Mouse (Mus musculus) adrenal gland, adult (tissue): ENCODE data around the gene Afap1l2.

ENCODE experiments used
- DNase-seq, 2 experiments: peaks; one replicate each; pipeline ENCODE4 v3.0.0; 2022 to 2023; ENCODE audit warnings: low spot score in 1 of 2; ENCODE audit not compliant: inconsistent age in 2 of 2

Afap1l2 gene

GRCm38 (mm10) chr19:57007781-57008710 lies at the start of gene Afap1l2:
TSS of gene Afap1l2 (minus strand) at chr19:57008228.
- peak; percentile 83 to 94 for DNase-seq

GRCm38 (mm10) chr19:57057568-57057967 lies 49.5 kb upstream of the Afap1l2 start:
- DNase-seq: no peak

- DNase-seq: peak; percentile 81 to 82
These were observed 47.4 kb upstream of the Afap1l2 start for GRCm38 (mm10) chr19:57055215-57056120.

GRCm38 (mm10) chr19:57052959-57053358 lies 44.9 kb upstream of the Afap1l2 start:
- no peak for DNase-seq

GRCm38 (mm10) chr19:57052016-57052415 lies 44.0 kb upstream of the Afap1l2 start:
- DNase-seq: no peak

GRCm38 (mm10) chr19:57049592-57050090 lies 41.6 kb upstream of the Afap1l2 start:
- no peak for DNase-seq

GRCm38 (mm10) chr19:57047671-57048320 lies 39.8 kb upstream of the Afap1l2 start:
- no peak for DNase-seq

- DNase-seq: peak in 1 of 2 experiments; percentile 55
These were observed 31.2 kb upstream of the Afap1l2 start for GRCm38 (mm10) chr19:57039258-57039657.

GRCm38 (mm10) chr19:57036860-57037259 lies 28.8 kb upstream of the Afap1l2 start:
- DNase-seq: no peak

GRCm38 (mm10) chr19:57031582-57031981 lies 23.6 kb upstream of the Afap1l2 start:
- peak; percentile 62 to 86 for DNase-seq

GRCm38 (mm10) chr19:57029461-57029860 lies 21.4 kb upstream of the Afap1l2 start:
- DNase-seq: no peak

- DNase-seq: no peak
These were observed 20.5 kb upstream of the Afap1l2 start for GRCm38 (mm10) chr19:57028327-57029179.

- no peak for DNase-seq
These were observed 18.5 kb upstream of the Afap1l2 start for GRCm38 (mm10) chr19:57026501-57026900.

- peak in 1 of 2 experiments; percentile 17 for DNase-seq
These were observed 9.8 kb upstream of the Afap1l2 start for GRCm38 (mm10) chr19:57017785-57018179.

GRCm38 (mm10) chr19:57016995-57017784 lies 9.2 kb upstream of the Afap1l2 start:
- peak in 1 of 2 experiments; percentile 29 for DNase-seq

GRCm38 (mm10) chr19:57014808-57015207 lies 6.8 kb upstream of the Afap1l2 start:
- DNase-seq: peak; percentile 49 to 63

- peak; percentile 76 to 82 for DNase-seq
These were observed 5.2 kb upstream of the Afap1l2 start for GRCm38 (mm10) chr19:57013271-57013677.

GRCm38 (mm10) chr19:57012068-57012467 lies 4.0 kb upstream of the Afap1l2 start:
- no peak for DNase-seq

- no peak for DNase-seq
These were observed 2.0 kb upstream of the Afap1l2 start for GRCm38 (mm10) chr19:57010064-57010463.
